Mouse (Mus musculus): ENCODE measurements around the gene Mylip. TPM values are rescaled to one million over a fixed set of nuclear protein-coding genes. Genes with fewer than 3 reads are reported as not detected.

The Mylip gene
- total RNA-seq, 4 experiments from 2014 or later: 8.3 to 13.3 (median 12.2) TPM

DNA sequence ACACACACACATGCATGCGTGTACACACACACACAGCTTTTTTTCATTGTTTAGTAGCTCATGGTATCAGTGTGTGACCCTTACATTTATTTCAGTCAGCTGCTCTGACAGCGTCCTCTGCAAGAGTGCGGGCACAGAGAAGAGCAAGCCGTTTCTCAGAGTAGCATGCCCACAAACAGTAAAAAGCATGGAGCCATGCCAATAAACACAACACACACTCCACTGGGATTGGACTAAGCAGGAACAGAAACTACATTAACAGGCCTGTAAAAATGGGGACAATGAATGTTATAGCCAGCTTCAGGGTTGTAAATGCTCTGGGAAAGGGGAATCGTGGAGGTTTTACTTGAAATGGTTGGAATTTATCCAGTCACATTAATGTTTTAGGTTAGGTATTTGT is 50.7 kb downstream of the Mylip start:
- no peak for DNase-seq

DNA sequence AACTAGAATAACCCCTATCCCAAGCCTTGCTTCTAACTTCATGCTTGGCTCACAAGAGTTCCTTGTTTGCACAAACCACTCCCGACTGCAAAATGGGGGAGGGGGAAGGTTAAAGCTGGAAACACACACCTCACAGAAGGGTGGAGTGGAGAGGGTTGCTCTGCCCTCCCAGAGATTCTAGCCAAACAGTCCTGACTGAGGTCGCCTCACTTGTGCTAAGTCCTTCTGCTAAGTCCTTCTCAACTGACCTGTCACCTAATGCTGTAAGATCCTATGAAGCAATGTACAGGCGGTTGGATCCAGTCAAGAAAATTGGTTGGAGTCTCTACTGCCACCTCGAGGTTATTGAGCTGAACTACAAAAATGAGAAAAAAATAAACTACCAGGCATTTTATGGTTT is 52.9 kb downstream of the Mylip start:
- DNase-seq: no peak

DNA sequence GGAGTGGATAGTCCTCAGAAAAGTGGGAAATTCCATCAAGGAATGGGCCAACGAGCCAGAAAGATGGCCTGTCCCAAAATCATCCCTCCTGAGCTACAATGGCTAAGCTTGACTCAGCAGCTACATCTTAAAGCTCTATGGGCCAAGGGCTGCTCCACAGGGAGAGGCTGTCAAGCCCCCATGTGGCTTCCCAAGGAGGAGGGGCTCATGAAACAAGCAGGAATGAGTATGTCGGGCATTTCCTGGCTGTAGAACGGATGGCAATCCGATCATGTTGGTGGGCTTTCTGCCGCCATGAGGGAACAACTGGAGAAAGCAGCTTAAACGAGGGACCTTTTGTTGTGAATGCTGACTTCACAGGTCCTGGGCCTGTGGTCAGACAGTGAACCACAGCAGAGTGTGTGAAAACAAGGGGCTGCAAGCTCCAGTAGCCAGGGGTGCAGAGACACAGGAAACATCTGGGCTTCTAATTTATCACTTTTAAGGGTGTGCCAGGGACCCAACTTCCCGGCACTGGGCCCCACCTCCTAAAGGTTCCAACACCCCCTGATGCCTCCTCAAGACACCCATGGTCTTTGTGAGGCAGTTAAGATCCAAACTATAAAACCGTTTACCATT is 53.5 kb downstream of the Mylip start:
- DNase-seq: no peak

DNA sequence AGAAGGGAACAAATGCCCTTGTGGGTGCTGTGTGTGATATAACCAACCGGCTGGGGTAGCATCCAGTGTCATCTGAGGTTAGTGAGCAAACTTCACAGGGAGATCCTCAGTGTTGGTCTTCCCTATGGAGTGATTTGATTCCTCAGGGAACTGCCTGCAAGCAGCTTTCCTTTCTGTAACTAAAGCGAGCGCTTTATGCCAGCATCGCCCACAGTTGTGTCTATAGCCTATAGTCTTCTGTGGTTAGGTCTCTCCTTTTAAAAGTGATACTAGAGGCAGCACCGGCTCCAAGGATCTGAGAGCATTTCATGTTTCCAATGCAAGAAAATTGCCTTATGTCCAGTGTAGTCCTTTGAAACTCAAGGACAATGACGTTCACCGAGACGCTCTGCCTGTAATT is 54.7 kb downstream of the Mylip start:
- no peak for DNase-seq

DNA sequence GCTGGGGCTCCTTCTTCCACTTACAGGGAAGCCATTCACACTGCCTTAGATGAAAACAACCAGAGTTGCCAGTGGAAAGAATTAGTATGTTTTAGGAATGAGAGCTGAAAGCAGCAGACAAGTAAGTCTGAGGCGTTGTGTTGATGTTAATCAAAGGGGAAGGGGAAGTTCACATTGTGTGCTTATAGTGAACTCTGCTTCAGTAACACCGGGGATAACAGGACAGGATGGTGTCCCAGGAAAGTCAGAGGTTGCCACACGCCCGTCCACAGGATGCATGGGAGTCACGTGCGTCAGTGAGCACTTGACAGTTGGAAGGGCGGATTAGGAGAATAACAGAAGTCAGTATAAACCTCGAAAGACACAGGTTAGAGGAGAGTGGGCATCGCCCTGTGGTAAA is 55.1 kb downstream of the Mylip start:
- DNase-seq: no peak

DNA sequence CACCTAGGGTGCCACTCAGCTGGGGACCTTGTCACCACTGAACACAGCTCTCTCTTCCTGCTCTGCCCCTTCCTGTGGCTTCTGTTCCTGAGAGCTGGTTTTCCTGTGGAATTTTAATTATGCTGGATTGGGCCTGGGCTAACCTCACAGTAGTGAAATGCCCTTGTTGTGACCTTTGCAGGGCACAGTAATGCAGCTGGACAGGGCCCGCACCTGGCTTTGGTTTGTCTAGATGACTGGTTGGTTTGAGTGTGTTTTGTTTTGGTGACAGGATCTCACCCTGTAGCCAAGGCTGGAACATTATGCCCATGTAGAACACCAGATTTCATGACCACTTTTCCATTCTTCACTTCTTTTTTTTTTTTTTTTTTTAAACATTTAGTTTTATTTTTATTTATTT is 57.1 kb downstream of the Mylip start:
- DNase-seq: no peak

DNA sequence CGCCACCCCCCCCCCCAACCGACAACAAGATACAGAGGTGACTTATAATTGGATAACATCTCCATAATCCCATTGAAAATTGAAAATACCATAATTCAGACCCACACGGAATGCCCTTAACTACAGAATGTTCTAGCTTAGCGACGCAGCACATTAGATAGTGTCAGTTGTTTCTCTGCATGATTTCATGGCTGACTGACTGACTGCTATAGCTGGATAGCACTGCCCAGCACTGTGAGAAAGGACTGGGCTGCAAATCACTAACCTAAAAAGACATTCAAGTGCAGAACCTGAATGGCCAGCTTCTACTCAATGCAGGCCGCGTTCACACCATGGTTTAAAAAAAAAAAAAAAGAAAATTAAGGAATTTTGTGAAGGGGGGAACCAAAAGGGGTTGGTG is 62.9 kb downstream of the Mylip start:
- no peak for DNase-seq

DNA sequence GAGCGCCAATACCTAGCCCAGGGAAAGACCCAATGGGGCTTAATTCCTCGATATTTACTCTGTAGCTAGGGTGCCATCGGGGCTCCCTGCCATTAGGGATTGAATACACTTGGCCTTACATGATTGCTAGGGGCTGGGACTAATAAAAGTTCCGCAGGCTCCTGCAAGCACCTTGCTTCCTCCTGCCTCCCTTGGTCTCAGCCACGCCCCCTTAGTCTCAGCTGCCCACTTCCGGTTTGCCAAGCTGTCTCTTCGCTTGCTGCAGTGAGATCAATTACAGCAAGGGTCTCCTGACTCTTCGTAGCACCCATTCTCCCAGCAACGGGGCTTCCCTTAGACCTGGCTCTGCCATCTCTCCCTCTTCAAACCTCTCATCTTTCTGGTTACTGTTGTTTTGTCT is 63.5 kb downstream of the Mylip start:
- no peak for DNase-seq

DNA sequence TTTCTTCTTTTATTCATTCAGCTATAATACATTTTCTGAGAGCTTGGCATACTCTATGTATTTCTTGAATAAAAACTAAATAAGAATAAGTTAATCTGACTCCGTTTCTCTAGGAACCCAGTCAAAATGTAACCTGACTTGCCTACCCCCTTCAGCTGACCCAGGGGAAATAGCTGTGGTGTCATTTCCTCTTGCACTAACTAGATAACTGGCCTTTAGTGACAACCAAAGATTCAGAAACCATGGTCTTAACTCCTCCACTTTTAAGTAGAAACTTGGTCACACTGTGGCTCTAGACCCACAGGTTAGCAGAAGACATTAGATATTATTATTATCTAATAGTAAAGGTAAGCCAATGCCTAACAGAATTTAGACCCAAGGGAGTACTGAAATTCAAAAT is 64.5 kb downstream of the Mylip start:
- DNase-seq: no peak

DNA sequence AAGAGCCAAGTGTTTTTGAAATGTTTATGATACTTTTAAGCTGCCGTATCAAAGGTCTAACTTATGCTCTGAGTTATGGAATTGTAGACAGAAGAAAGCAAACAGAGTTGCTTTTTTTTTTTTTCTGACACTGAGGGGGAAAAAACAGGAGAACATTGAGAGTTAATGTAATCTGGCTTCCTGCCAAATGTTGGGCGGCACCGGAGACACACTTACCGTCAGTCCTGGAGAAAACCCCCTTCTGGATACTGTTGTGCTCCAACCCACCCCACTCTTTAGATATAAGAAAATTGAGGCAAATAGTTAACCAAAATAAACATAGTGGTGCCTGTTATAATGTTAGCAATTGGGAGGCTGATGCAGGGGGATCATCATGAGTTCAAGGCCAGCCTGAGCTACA is 65.1 kb downstream of the Mylip start:
- no peak for DNase-seq

DNA sequence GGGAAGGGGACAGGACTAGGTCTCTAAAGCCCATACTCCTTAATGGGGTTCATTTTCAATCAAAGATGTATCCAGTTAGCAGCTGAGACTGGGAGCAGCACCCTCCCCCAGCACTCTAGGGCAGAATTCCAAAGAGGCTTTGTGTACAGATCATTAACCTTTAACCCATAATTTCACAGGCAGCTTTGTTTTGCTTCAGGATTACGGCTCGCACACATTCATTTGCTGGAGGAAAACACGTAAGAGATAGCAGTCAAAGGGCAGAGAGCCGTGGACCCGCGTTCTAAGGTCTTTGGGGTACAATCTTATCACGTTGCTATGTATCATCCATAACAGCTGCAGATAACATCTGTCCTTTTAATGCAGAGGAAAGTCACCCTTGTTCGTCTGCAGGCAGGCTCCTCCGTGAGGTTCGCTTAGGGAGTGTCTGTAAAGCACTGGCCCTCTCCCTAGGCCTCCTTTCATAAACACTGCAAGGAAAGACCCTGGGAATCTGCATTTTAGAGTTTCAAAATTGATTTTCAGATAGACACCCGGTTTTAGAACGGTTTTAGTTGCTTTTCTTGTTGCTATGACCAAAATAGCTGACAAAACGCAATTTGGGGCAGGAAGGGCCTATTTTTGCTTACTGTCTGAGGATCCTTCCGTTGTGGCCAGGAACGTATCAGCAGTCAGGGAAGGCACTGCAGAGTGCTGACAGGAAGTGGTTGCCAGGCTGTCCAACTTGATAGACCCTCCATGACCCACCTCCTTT is 65.7 kb downstream of the Mylip start:
- no peak for DNase-seq

DNA sequence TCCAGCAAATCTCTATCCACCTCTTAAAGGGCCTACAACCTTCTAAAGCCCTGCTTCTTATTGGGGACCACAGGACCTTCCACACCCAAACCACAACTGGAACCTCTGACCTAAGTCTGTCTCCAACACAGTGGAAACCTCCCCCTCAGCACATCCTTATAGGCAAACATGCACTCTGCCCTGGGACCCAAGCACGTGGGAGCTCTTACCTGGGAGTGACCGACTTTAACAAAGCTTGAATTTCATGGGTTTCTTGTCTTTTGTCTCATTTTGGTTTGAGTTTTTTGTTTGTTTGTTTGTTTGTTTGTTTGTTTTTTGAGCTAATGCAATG is 66.3 kb downstream of the Mylip start:
- DNase-seq: no peak

DNA sequence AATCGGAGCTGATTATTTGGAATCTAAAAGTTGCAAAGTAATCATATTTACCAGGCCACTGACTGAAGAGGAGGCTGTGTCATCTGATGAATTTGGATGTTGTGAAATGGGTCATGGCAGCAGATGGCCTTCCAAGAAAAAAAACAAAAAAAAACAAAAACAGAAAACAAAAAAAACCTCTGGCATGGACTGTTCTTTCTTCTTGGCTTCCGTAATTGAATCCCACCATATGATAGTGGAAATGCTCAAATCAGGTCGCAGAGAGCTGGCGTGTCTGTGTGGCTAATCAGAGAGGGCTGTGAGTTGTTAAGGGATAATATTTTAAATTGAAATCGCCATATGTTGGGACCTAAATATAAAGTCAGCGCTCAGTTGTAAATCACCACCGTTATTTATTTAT is 67.9 kb downstream of the Mylip start:
- no peak for DNase-seq

DNA sequence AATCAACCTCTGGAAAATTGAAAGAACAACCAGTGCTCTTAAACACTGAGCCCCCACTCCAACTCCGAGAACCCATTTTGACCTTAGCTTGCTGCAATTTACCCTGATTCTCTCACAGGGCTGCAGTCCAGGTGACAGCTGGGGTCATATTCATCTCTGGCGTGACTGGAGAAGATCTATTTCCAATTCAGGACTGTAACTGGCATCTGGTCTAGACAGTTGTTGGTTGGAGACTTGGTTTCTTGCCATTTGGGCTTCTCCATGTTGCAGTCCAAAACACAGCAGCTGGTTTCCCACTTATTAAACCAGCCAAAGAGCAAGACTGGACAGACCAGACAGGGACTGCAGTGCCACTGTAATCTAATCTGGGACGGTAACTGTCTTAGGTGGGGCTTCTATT is 70.6 kb downstream of the Mylip start:
- DNase-seq: no peak

DNA sequence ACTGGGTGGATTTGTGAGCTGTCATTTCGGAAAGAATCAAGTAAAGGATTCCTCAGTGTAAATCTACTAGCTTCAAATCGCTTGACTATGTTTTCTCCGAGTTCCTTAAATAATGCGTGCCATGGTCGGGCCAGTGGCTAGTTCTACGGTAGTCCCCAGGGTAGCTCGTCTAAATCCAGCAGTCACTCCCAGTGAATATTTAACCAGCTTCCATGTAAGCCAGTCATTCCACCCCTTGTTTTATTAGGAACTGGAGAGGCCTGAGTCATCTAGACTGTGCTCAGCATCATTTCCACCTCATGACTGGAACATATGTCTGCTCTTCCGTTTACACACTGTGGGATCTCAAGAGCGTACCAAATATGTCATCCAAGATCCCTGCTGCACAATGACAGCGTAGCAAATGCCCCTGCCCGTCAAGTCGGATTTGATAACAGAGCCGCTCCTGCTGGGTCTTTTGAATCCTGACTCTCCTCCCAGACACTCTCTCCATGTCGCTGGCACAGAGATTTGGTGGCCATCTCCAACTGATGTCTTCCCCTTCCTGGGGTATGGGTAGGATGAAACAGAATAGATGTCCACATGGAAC is 71.9 kb downstream of the Mylip start:
- no peak for DNase-seq

Other genes with a start within 250 kb of the Mylip start
- 10 to 100 TPM; 19.0 to 42.8 (median 24.0) TPM for gene Gmpr, start 117.7 kb downstream of the Mylip start, total RNA-seq (2022)

Data from adrenal gland, adult 8-10 months (tissue).